Mouse (Mus musculus) embryo, embryonic 11 days (tissue): ENCODE data around the gene Gpsm3.

Experiments
- DNase-seq: peaks from one replicate; pipeline ENCODE4 v3.0.0-alpha.2; 2015

Gpsm3 gene

GRCm38 (mm10) chr17:34583819-34584218, 5.8 kb upstream of the Gpsm3 start:
- DNase-seq = no peak

GRCm38 (mm10) chr17:34585121-34585520, 4.5 kb upstream of the Gpsm3 start:
- no peak for DNase-seq

- peak; percentile 62 for DNase-seq
These were observed 3.5 kb upstream of the Gpsm3 start for GRCm38 (mm10) chr17:34585877-34586771.

GRCm38 (mm10) chr17:34586796-34587422, 2.7 kb upstream of the Gpsm3 start:
- DNase-seq = peak; percentile 97

GRCm38 (mm10) chr17:34587423-34587811, 2.2 kb upstream of the Gpsm3 start:
- DNase-seq = peak; percentile 98

GRCm38 (mm10) chr17:34587814-34588213, 1.8 kb upstream of the Gpsm3 start:
- DNase-seq = no peak

- no peak for DNase-seq
These were observed 839 bp upstream of the Gpsm3 start for GRCm38 (mm10) chr17:34588767-34589166.

- no peak for DNase-seq
These were observed 400 bp upstream of the Gpsm3 start for GRCm38 (mm10) chr17:34589206-34589605.

GRCm38 (mm10) chr17:34590154-34590987, 765 bp downstream of the Gpsm3 start:
- DNase-seq = no peak

GRCm38 (mm10) chr17:34591029-34591993, 1.7 kb downstream of the Gpsm3 start, which contains the start of gene Pbx2:
Pbx2 (plus strand) TSS chr17:34591266.
- DNase-seq = peak; percentile 77

- peak; percentile 95 for DNase-seq
These were observed 2.4 kb downstream of the Gpsm3 start for GRCm38 (mm10) chr17:34591994-34592375.

GRCm38 (mm10) chr17:34592581-34593549, 3.3 kb downstream of the Gpsm3 start:
- DNase-seq = peak; percentile 67

- DNase-seq = peak; percentile 59
These were observed 4.3 kb downstream of the Gpsm3 start for GRCm38 (mm10) chr17:34593752-34594525.

- no peak for DNase-seq
These were observed 6.5 kb downstream of the Gpsm3 start for GRCm38 (mm10) chr17:34596098-34596497.

- DNase-seq = no peak
These were observed 8.0 kb downstream of the Gpsm3 start, which contains the start of gene Ager for GRCm38 (mm10) chr17:34597566-34598095. Ager (plus strand) TSS chr17:34597862.

GRCm38 (mm10) chr17:34599891-34600290, 10.3 kb downstream of the Gpsm3 start:
- DNase-seq = no peak

GRCm38 (mm10) chr17:34601796-34602195, 12.2 kb downstream of the Gpsm3 start:
- no peak for DNase-seq

- DNase-seq = peak; percentile 99
These were observed 13.9 kb downstream of the Gpsm3 start, which contains the start of gene Rnf5 for GRCm38 (mm10) chr17:34603375-34604060. Rnf5 (minus strand) TSS chr17:34603690.

GRCm38 (mm10) chr17:34604061-34604508, 14.5 kb downstream of the Gpsm3 start, which contains the start of gene Agpat1:
Agpat1 (plus strand) TSS chr17:34604262.
- peak; percentile 100 for DNase-seq
